Comparison of ENCODE assay signal across 16 mouse cellular contexts in genomic region chr19:5422267-5422666, GRCm38 (mm10). TPM values are rescaled to one million over a fixed set of nuclear protein-coding genes. Genes with fewer than 3 reads are reported as not detected.
DNase-seq lines count a peak whose midpoint lies in the region; ATAC-seq lines count a peak whose summit lies in the region.
"Had no signal": no experiment of that assay in that cellular context is flagged by ENCODE, and none has a peak within 500 bp of the region (broad histone marks: within the 10 kb centered on the region; RNA-seq: fewer than 3 reads in every experiment).

No protein-coding gene starts in this region.

- ATAC-seq in heart, embryonic 15.5 days (replicated peaks; ENCODE audit: insufficient number of reproducible peaks, insufficient read depth, low FRiP score, low read depth): no peak
- no peak for ATAC-seq in midbrain, embryonic 12.5 days (ENCODE audit: low FRiP score, low read depth)
- ATAC-seq in midbrain, embryonic 16.5 days: no peak
- ATAC-seq in intestine, embryonic 16.5 days: no peak

- H3K9ac ChIP-seq in heart, embryonic 15.5 days: peak overlapping the region; percentile 23; the same call in 1 of the 2 replicates
- H3K9ac ChIP-seq in midbrain, embryonic 12.5 days (replicated peaks): 0 out of 2 replicates have a peak overlapping the region, but pooled peaks have one; percentile 86
- no peak overlapping the region for H3K9ac ChIP-seq in midbrain, embryonic 16.5 days (ENCODE audit: low read depth, low read length)
- no peak overlapping the region for H3K9ac ChIP-seq in intestine, embryonic 16.5 days (ENCODE audit: low read depth, low read length)
- H3K9ac ChIP-seq: liver, embryonic 15.5 days had no signal

- H3K4me1 ChIP-seq in heart, embryonic 15.5 days (replicated peaks): peaks cover 29% of the 10 kb centered on the region
- H3K4me1 ChIP-seq in heart, embryonic 10.5 days: peaks cover 30% of the 10 kb centered on the region
- peaks cover 31% of the 10 kb centered on the region for H3K4me1 ChIP-seq in midbrain, embryonic 12.5 days
- H3K4me1 ChIP-seq in midbrain, embryonic 16.5 days (ENCODE audit: control insufficient read depth, insufficient read depth, low read length): peaks cover 32% of the 10 kb centered on the region
- H3K4me1 ChIP-seq in intestine, embryonic 16.5 days (ENCODE audit: control insufficient read depth, insufficient read depth, low read length): peaks cover 21% of the 10 kb centered on the region

- H3K9me3 ChIP-seq in heart, embryonic 15.5 days (replicated peaks): no peaks in the 10 kb centered on the region
- no peaks in the 10 kb centered on the region for H3K9me3 ChIP-seq in heart, embryonic 10.5 days
- no peaks in the 10 kb centered on the region for H3K9me3 ChIP-seq in midbrain, embryonic 12.5 days
- no peaks in the 10 kb centered on the region for H3K9me3 ChIP-seq in midbrain, embryonic 16.5 days (replicated peaks; ENCODE audit: control insufficient read depth, low read length, poor library complexity, severe bottlenecking)
- H3K9me3 ChIP-seq in intestine, embryonic 16.5 days (ENCODE audit: control insufficient read depth, low read length): no peaks in the 10 kb centered on the region
- H3K9me3 ChIP-seq: liver, embryonic 15.5 days had no signal

- no peaks in the 10 kb centered on the region for H3K27me3 ChIP-seq in heart, embryonic 15.5 days
- H3K27me3 ChIP-seq in heart, embryonic 10.5 days (ENCODE audit: insufficient read depth, poor library complexity, severe bottlenecking): no peaks in the 10 kb centered on the region
- H3K27me3 ChIP-seq in midbrain, embryonic 12.5 days: no peaks in the 10 kb centered on the region
- no peaks in the 10 kb centered on the region for H3K27me3 ChIP-seq in midbrain, embryonic 16.5 days (ENCODE audit: control insufficient read depth, insufficient read depth, low read depth, low read length)
- H3K27me3 ChIP-seq in intestine, embryonic 16.5 days (replicated peaks; ENCODE audit: control insufficient read depth, insufficient read depth, low read length): no peaks in the 10 kb centered on the region
- H3K27me3 ChIP-seq: liver, embryonic 15.5 days had no signal

- H3K4me2 ChIP-seq in heart, embryonic 15.5 days: no peak overlapping the region
- H3K4me2 ChIP-seq in midbrain, embryonic 12.5 days (replicated peaks): no peak overlapping the region
- H3K4me2 ChIP-seq in midbrain, embryonic 16.5 days (ENCODE audit: low read length): no peak overlapping the region
- H3K4me2 ChIP-seq in intestine, embryonic 16.5 days (ENCODE audit: low read depth, low read length): no peak overlapping the region

- 87% methylated on average over 10 of the region's 10 CpGs for WGBS in heart, embryonic 15.5 days
- WGBS in heart, embryonic 10.5 days: 81% methylated on average over 10 of the region's 10 CpGs
- WGBS in midbrain, embryonic 12.5 days: 87% methylated on average over 10 of the region's 10 CpGs
- 86% methylated on average over 10 of the region's 10 CpGs for WGBS in midbrain, embryonic 16.5 days
- WGBS in intestine, embryonic 16.5 days: 83% methylated on average over 10 of the region's 10 CpGs

- H3K36me3 ChIP-seq in heart, embryonic 15.5 days: peaks cover 37% of the 10 kb centered on the region
- peaks cover 54% of the 10 kb centered on the region for H3K36me3 ChIP-seq in heart, embryonic 10.5 days
- H3K36me3 ChIP-seq in midbrain, embryonic 12.5 days: peaks cover 54% of the 10 kb centered on the region
- peaks cover 10% of the 10 kb centered on the region; the same call in 1 of the 2 replicates for H3K36me3 ChIP-seq in midbrain, embryonic 16.5 days (ENCODE audit: control insufficient read depth, insufficient read depth, low read length)
- H3K36me3 ChIP-seq in intestine, embryonic 16.5 days (ENCODE audit: control insufficient read depth, insufficient read depth, low read length): peaks cover 9% of the 10 kb centered on the region; the same call in 1 of the 2 replicates

- H3K4me3 ChIP-seq in heart, embryonic 15.5 days: no peak overlapping the region
- H3K4me3 ChIP-seq in heart, embryonic 10.5 days: no peak overlapping the region
- H3K4me3 ChIP-seq in midbrain, embryonic 12.5 days: no peak overlapping the region
- H3K4me3 ChIP-seq in midbrain, embryonic 16.5 days (ENCODE audit: low read depth, low read length): no peak overlapping the region
- no peak overlapping the region for H3K4me3 ChIP-seq in intestine, embryonic 16.5 days (ENCODE audit: low read length)
- H3K4me3 ChIP-seq: liver, embryonic 15.5 days had no signal

- H3K27ac ChIP-seq in heart, embryonic 15.5 days: no peak overlapping the region
- H3K27ac ChIP-seq in heart, embryonic 10.5 days: no peak overlapping the region
- H3K27ac ChIP-seq in midbrain, embryonic 12.5 days (replicated peaks): no peak overlapping the region
- H3K27ac ChIP-seq in midbrain, embryonic 16.5 days (ENCODE audit: low read length): no peak overlapping the region
- no peak overlapping the region for H3K27ac ChIP-seq in intestine, embryonic 16.5 days (ENCODE audit: low read length)
- H3K27ac ChIP-seq: liver, embryonic 15.5 days; macrophage had no signal

- peak; percentile 23 for DNase-seq in adrenal gland, postnatal 10 days
- no peak for DNase-seq in adrenal gland, adult 18-20 months (ENCODE audit: low spot score in 2 of 2)
- no peak for DNase-seq in heart, embryonic 10.5 days (ENCODE audit: low spot score)
- peak; percentile 51 to 52 for DNase-seq in cerebellum, postnatal 36 days
- DNase-seq: kidney, adult 8-10 months; spleen, adult 18-20 months had no signal

RNA-seq across cellular contexts. Expression of gene Drap1, which starts 2.5 kb away (rescaled TPM):
- 100 to 1,000 TPM; 246 to 264 TPM for total RNA-seq in adrenal gland, postnatal 10 days (2021)
- total RNA-seq in adrenal gland, adult 18-20 months (2021): 100 to 1,000 TPM; 266 to 283 TPM
- 205 and 220 TPM in 2 replicates for polyA plus RNA-seq in heart, embryonic 15.5 days (2015; fragmentation: Nextera tagmentation; extraction: Ambion mirVana)
- polyA plus RNA-seq in heart, embryonic 10.5 days (2016; fragmentation: Nextera tagmentation; extraction: Ambion mirVana): 173 and 209 TPM in 2 replicates
- 257 and 262 TPM in 2 replicates for polyA plus RNA-seq in midbrain, embryonic 12.5 days (2016; fragmentation: Nextera tagmentation; extraction: Ambion mirVana)
- polyA plus RNA-seq in midbrain, embryonic 16.5 days (2015; fragmentation: Nextera tagmentation; extraction: Ambion mirVana): 288 and 310 TPM in 2 replicates
- polyA plus RNA-seq in intestine, embryonic 16.5 days (2015; fragmentation: Nextera tagmentation; extraction: Ambion mirVana): 175 and 180 TPM in 2 replicates

RNA-seq across cellular contexts. Expression of gene AI837181, which starts 2.7 kb away (rescaled TPM):
- total RNA-seq in adrenal gland, postnatal 10 days (2021): 10 to 100 TPM; 42.5 to 43.8 TPM
- total RNA-seq in adrenal gland, adult 18-20 months (2021): 10 to 100 TPM; 46.5 to 47.2 TPM
- polyA plus RNA-seq in heart, embryonic 15.5 days (2015; fragmentation: Nextera tagmentation; extraction: Ambion mirVana): 34.8 and 46.9 TPM in 2 replicates
- 39.3 and 49.1 TPM in 2 replicates for polyA plus RNA-seq in heart, embryonic 10.5 days (2016; fragmentation: Nextera tagmentation; extraction: Ambion mirVana)
- polyA plus RNA-seq in midbrain, embryonic 12.5 days (2016; fragmentation: Nextera tagmentation; extraction: Ambion mirVana): 52.4 and 60.3 TPM in 2 replicates
- polyA plus RNA-seq in midbrain, embryonic 16.5 days (2015; fragmentation: Nextera tagmentation; extraction: Ambion mirVana): 61.8 and 67.9 TPM in 2 replicates
- polyA plus RNA-seq in intestine, embryonic 16.5 days (2015; fragmentation: Nextera tagmentation; extraction: Ambion mirVana): 10.2 and 16.8 TPM in 2 replicates

RNA-seq across cellular contexts. Expression of gene Tsga10ip, which starts 19.9 kb away (rescaled TPM):
- not detected for total RNA-seq in adrenal gland, postnatal 10 days (2021)
- under 1 TPM in 1 of 2 experiments, not detected in 1; 0.96 TPM for total RNA-seq in adrenal gland, adult 18-20 months (2021)
- 2.0 TPM in 2 replicates for polyA plus RNA-seq in heart, embryonic 15.5 days (2015; fragmentation: Nextera tagmentation; extraction: Ambion mirVana)
- 1.2 and 1.8 TPM in 2 replicates for polyA plus RNA-seq in heart, embryonic 10.5 days (2016; fragmentation: Nextera tagmentation; extraction: Ambion mirVana)
- polyA plus RNA-seq in midbrain, embryonic 12.5 days (2016; fragmentation: Nextera tagmentation; extraction: Ambion mirVana): 0.17 and 0.28 TPM in 2 replicates
- polyA plus RNA-seq in midbrain, embryonic 16.5 days (2015; fragmentation: Nextera tagmentation; extraction: Ambion mirVana): not detected in 2 replicates
- 5.9 and 6.3 TPM in 2 replicates for polyA plus RNA-seq in intestine, embryonic 16.5 days (2015; fragmentation: Nextera tagmentation; extraction: Ambion mirVana)
- total RNA-seq: layer of hippocampus, postnatal 25 days had no signal
- polyA plus RNA-seq: liver, embryonic 15.5 days; macrophage had no signal

RNA-seq across cellular contexts. Expression of gene Fosl1, which starts 25.1 kb away (rescaled TPM):
- under 1 TPM in 1 of 2 experiments, not detected in 1; 0.18 TPM for total RNA-seq in adrenal gland, postnatal 10 days (2021)
- 1 to 10 TPM; 1.1 to 4.9 TPM for total RNA-seq in adrenal gland, adult 18-20 months (2021)
- polyA plus RNA-seq in heart, embryonic 15.5 days (2015; fragmentation: Nextera tagmentation; extraction: Ambion mirVana): not detected in 2 replicates
- 0.34 and 0.49 TPM in 2 replicates for polyA plus RNA-seq in heart, embryonic 10.5 days (2016; fragmentation: Nextera tagmentation; extraction: Ambion mirVana)
- polyA plus RNA-seq in midbrain, embryonic 12.5 days (2016; fragmentation: Nextera tagmentation; extraction: Ambion mirVana): not detected in 2 replicates
- not detected in 2 replicates for polyA plus RNA-seq in midbrain, embryonic 16.5 days (2015; fragmentation: Nextera tagmentation; extraction: Ambion mirVana)
- not detected in 2 replicates for polyA plus RNA-seq in intestine, embryonic 16.5 days (2015; fragmentation: Nextera tagmentation; extraction: Ambion mirVana)
- total RNA-seq: layer of hippocampus, postnatal 25 days had no signal
- polyA plus RNA-seq: brain, embryonic 14.5 days; embryonic facial prominence, embryonic 11.5 days; heart, embryonic 14.5 days; liver, embryonic 15.5 days; macrophage had no signal

RNA-seq across cellular contexts. Expression of gene Sart1, which starts 33.8 kb away (rescaled TPM):
- 10 to 100 TPM; 63.6 to 65.1 TPM for total RNA-seq in adrenal gland, postnatal 10 days (2021)
- total RNA-seq in adrenal gland, adult 18-20 months (2021): 10 to 100 TPM; 79.8 to 85.0 TPM
- 34.3 and 47.0 TPM in 2 replicates for polyA plus RNA-seq in heart, embryonic 15.5 days (2015; fragmentation: Nextera tagmentation; extraction: Ambion mirVana)
- polyA plus RNA-seq in heart, embryonic 10.5 days (2016; fragmentation: Nextera tagmentation; extraction: Ambion mirVana): 52.7 and 88.8 TPM in 2 replicates
- polyA plus RNA-seq in midbrain, embryonic 12.5 days (2016; fragmentation: Nextera tagmentation; extraction: Ambion mirVana): 115 and 118 TPM in 2 replicates
- polyA plus RNA-seq in midbrain, embryonic 16.5 days (2015; fragmentation: Nextera tagmentation; extraction: Ambion mirVana): 67.7 and 68.5 TPM in 2 replicates
- 60.2 and 65.6 TPM in 2 replicates for polyA plus RNA-seq in intestine, embryonic 16.5 days (2015; fragmentation: Nextera tagmentation; extraction: Ambion mirVana)

Comparison
In these comparisons a context has a peak if more than half of its experiments do, and no peak if none do; other contexts are left out.
1. DNase-seq: peak in adrenal gland, postnatal 10 days (single experiment) and cerebellum, postnatal 36 days (2 of 2); none in adrenal gland, adult 18-20 months (0 of 2) and heart, embryonic 10.5 days (single experiment).
2. H3K9ac ChIP-seq: peak in heart, embryonic 15.5 days (single experiment) and midbrain, embryonic 12.5 days (single experiment); none in midbrain, embryonic 16.5 days (single experiment) and intestine, embryonic 16.5 days (single experiment).